Mouse (Mus musculus) megakaryocyte, embryonic 14.5 days (primary cell): ENCODE results near the gene Tppp.

Experiments used
- FLI1 ChIP-seq: IDR thresholded peaks from 2 replicates; pipeline ENCODE4 v1.6.1; 2012; ENCODE audit warnings: low read length, inconsistent platforms, mixed read lengths
- GATA1 ChIP-seq: IDR thresholded peaks from 3 replicates; pipeline ENCODE4 v1.6.1; 2012; ENCODE audit warnings: mixed read lengths, low read length, inconsistent platforms, borderline replicate concordance

DNA sequence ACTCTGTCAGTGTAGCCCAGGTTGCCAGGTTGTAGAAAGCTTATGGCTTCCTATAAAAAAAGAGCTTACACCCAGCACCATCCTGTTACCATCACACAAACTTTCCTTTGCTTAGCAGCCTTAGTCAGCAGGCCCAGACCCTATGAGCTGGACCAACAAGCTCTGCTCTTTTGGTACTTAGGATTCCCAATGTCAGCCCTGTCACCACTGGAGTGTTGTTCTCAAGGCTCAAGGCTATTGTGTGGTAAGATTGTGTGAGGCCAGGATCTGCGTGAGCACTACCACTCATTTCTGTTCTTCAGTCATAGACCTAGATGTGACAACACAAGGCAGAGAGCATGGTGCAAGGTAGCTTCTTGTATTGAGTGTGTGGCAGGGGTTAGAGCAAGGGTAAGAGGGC is 57.4 kb downstream of the Tppp start:
- TF ChIP-seq GATA1 (no peak), FLI1 (no peak)
